Mouse (Mus musculus) neural tube, embryonic 13.5 days (tissue): ENCODE results near the gene Wdr35. TPM values are rescaled to one million over a fixed set of nuclear protein-coding genes. Genes with fewer than 3 reads are reported as not detected.

Source experiments
- ATAC-seq: fragments of 200-750 bp; cut with Nextera tagmentation; 2 replicates; pipeline ENCODE4 v1.8.0; 2017; ENCODE audit warnings: low read depth, mild to moderate bottlenecking, moderate TSS enrichment, moderate library complexity
- H3K27ac ChIP-seq: fragments of 300-500 bp; sonication (generic); replicated peaks from 2 replicates; pipeline ENCODE4 v1.5.1; 2015; ENCODE audit warnings: moderate library complexity, mild to moderate bottlenecking, inconsistent platforms
- H3K27me3 ChIP-seq: fragments of 300-500 bp; sonication (generic); 2 replicates; pipeline ENCODE4 v1.6.1; 2015; ENCODE audit warnings: mild to moderate bottlenecking, inconsistent platforms
- H3K36me3 ChIP-seq: fragments of 300-500 bp; sonication (generic); 2 replicates; pipeline ENCODE4 v1.6.1; 2015; ENCODE audit warnings: mild to moderate bottlenecking, inconsistent platforms
- H3K4me1 ChIP-seq: fragments of 300-500 bp; sonication (generic); replicated peaks from 2 replicates; pipeline ENCODE4 v1.6.1; 2015; ENCODE audit warnings: inconsistent platforms
- H3K4me2 ChIP-seq: fragments of 300-500 bp; sonication (generic); 2 replicates; pipeline ENCODE4 v1.6.1; 2015; ENCODE audit warnings: inconsistent platforms, mild to moderate bottlenecking, moderate library complexity
- H3K4me3 ChIP-seq: fragments of 300-500 bp; sonication (generic); 2 replicates; pipeline ENCODE4 v1.5.1; 2015; ENCODE audit warnings: mild to moderate bottlenecking, inconsistent platforms
- H3K9ac ChIP-seq: fragments of 300-500 bp; sonication (generic); 2 replicates; pipeline ENCODE4 v1.6.1; 2015; ENCODE audit warnings: moderate library complexity, mild to moderate bottlenecking, inconsistent platforms
- H3K9me3 ChIP-seq: fragments of 300-500 bp; sonication (generic); 2 replicates; pipeline ENCODE4 v1.6.1; 2016; ENCODE audit warnings: inconsistent platforms
- WGBS: fragments of 180-500 bp; shearing (Covaris S2); methylation state at CpG from one replicate; pipeline ENCODE4 v1.1.7; 2015; 5-methylcytosine and 5-hydroxymethylcytosine counted together
- polyA plus RNA-seq: library from polyadenylated mRNA; unstranded; fragments of >200 nt; fragmentation: Nextera tagmentation; extraction: Ambion mirVana; gene quantifications from 2 replicates; pipeline ENCODE4 v1.2.1, GENCODE M21; 2015

Wdr35 gene
- polyA plus RNA-seq, 1 experiment from 2014 or later, result 15.4 TPM

- Histone ChIP-seq H3K9ac (no peak overlapping the region), H3K27ac (no peak overlapping the region), H3K4me1 (no peaks in the 10 kb centered on the region; the same call in 1 of the 2 replicates), H3K4me2 (no peak overlapping the region), H3K27me3 (no peaks in the 10 kb centered on the region), H3K36me3 (peaks cover 12% of the 10 kb centered on the region; the same call in 1 of the 2 replicates), H3K9me3 (no peaks in the 10 kb centered on the region), H3K4me3 (no peak overlapping the region)
- 79% methylated on average over 5 of the region's 5 CpGs for WGBS
- ATAC-seq, result no peak
These were observed 66.5 kb downstream of the Wdr35 start for GRCm38 (mm10) chr12:9040177-9040576.

GRCm38 (mm10) chr12:9040686-9041085, 67.0 kb downstream of the Wdr35 start:
- Histone ChIP-seq H3K36me3 (peaks cover 12% of the 10 kb centered on the region; the same call in 1 of the 2 replicates), H3K4me1 (no peaks in the 10 kb centered on the region; the same call in 1 of the 2 replicates), H3K9ac (no peak overlapping the region), H3K4me3 (no peak overlapping the region), H3K27ac (no peak overlapping the region), H3K4me2 (no peak overlapping the region), H3K27me3 (no peaks in the 10 kb centered on the region), H3K9me3 (no peaks in the 10 kb centered on the region)
- 73% methylated on average over 7 of the region's 7 CpGs for WGBS
- ATAC-seq, result no peak

DNA sequence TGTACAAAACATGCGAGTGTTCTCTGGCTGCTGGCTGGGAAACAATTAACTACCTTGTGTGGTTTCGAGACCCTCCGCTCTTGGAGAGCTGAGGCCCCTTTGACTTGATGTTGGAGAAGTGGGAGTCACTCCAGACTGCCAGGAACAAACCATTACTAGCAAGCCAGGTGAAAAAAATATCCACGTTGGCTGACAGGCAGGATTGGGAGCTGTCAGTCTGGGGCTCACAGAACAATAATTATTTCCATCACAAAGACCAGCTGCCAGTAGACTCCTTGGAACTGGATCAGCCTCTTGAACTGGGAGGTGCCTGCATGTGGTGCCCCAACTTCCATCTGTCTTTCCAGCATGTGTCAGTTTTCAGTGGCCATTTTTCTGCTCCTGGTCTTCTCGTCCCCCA, 68.6 kb downstream of the Wdr35 start:
- 85% methylated on average over 5 of the region's 5 CpGs for WGBS
- H3K4me1 ChIP-seq, result no peaks in the 10 kb centered on the region
- H3K9ac ChIP-seq, result no peak overlapping the region
- no peak overlapping the region for H3K4me2 ChIP-seq
- no peak overlapping the region for H3K4me3 ChIP-seq
- H3K27ac ChIP-seq, result no peak overlapping the region
- peaks cover 12% of the 10 kb centered on the region; the same call in 1 of the 2 replicates for H3K36me3 ChIP-seq
- no peaks in the 10 kb centered on the region for H3K9me3 ChIP-seq
- no peak for ATAC-seq
- no peaks in the 10 kb centered on the region for H3K27me3 ChIP-seq

GRCm38 (mm10) chr12:9042759-9043158, 69.1 kb downstream of the Wdr35 start:
- H3K27me3 ChIP-seq, result no peaks in the 10 kb centered on the region
- H3K9ac ChIP-seq, result no peak overlapping the region
- H3K36me3 ChIP-seq, result peaks cover 12% of the 10 kb centered on the region; the same call in 1 of the 2 replicates
- H3K9me3 ChIP-seq, result no peaks in the 10 kb centered on the region
- H3K4me2 ChIP-seq, result no peak overlapping the region
- H3K4me1 ChIP-seq, result no peaks in the 10 kb centered on the region
- H3K4me3 ChIP-seq, result no peak overlapping the region
- 91% methylated on average over 3 of the region's 3 CpGs for WGBS
- ATAC-seq, result no peak
- H3K27ac ChIP-seq, result no peak overlapping the region

GRCm38 (mm10) chr12:9044666-9045065, 71.0 kb downstream of the Wdr35 start:
- WGBS, result 93% methylated on average over 7 of the region's 7 CpGs
- Histone ChIP-seq H3K9me3 (no peaks in the 10 kb centered on the region), H3K9ac (no peak overlapping the region), H3K36me3 (peaks cover 12% of the 10 kb centered on the region; the same call in 1 of the 2 replicates), H3K4me2 (no peak overlapping the region), H3K4me1 (no peaks in the 10 kb centered on the region), H3K27ac (no peak overlapping the region), H3K4me3 (no peak overlapping the region), H3K27me3 (no peaks in the 10 kb centered on the region)
- no peak for ATAC-seq

- WGBS, result 85% methylated on average over 4 of the region's 4 CpGs
- no peak for ATAC-seq
These were observed 73.0 kb downstream of the Wdr35 start for GRCm38 (mm10) chr12:9046674-9047073.

GRCm38 (mm10) chr12:9048090-9048489, 74.4 kb downstream of the Wdr35 start:
- H3K4me1 ChIP-seq, result peaks cover 4% of the 10 kb centered on the region; the same call in 1 of the 2 replicates
- no peak overlapping the region for H3K4me3 ChIP-seq
- no peak overlapping the region for H3K9ac ChIP-seq
- H3K36me3 ChIP-seq, result peaks cover 4% of the 10 kb centered on the region; the same call in 1 of the 2 replicates
- H3K4me2 ChIP-seq, result no peak overlapping the region
- H3K9me3 ChIP-seq, result no peaks in the 10 kb centered on the region
- WGBS, result 71% methylated on average over 8 of the region's 8 CpGs
- no peak overlapping the region for H3K27ac ChIP-seq
- H3K27me3 ChIP-seq, result no peaks in the 10 kb centered on the region
- ATAC-seq, result no peak

More at GRCm38 (mm10) chr12:9046674-9047073, 73.0 kb downstream of the Wdr35 start:
- no peak overlapping the region for H3K4me2 ChIP-seq
- H3K4me3 ChIP-seq, result no peak overlapping the region
- no peaks in the 10 kb centered on the region for H3K27me3 ChIP-seq
- H3K4me1 ChIP-seq, result no peaks in the 10 kb centered on the region
- H3K9me3 ChIP-seq, result no peaks in the 10 kb centered on the region
- H3K9ac ChIP-seq, result no peak overlapping the region
- no peak overlapping the region for H3K27ac ChIP-seq
- H3K36me3 ChIP-seq, result peaks cover 10% of the 10 kb centered on the region; the same call in 1 of the 2 replicates

- Histone ChIP-seq H3K27me3 (no peaks in the 10 kb centered on the region), H3K36me3 (no peaks in the 10 kb centered on the region), H3K9ac (no peak overlapping the region), H3K4me2 (no peak overlapping the region), H3K27ac (no peak overlapping the region), H3K4me3 (no peak overlapping the region), H3K4me1 (peaks cover 5% of the 10 kb centered on the region; the same call in 1 of the 2 replicates), H3K9me3 (no peaks in the 10 kb centered on the region)
- 41% methylated on average over 6 of the region's 6 CpGs for WGBS
- ATAC-seq, result no peak
These were observed 77.1 kb downstream of the Wdr35 start for GRCm38 (mm10) chr12:9050824-9051223.

DNA sequence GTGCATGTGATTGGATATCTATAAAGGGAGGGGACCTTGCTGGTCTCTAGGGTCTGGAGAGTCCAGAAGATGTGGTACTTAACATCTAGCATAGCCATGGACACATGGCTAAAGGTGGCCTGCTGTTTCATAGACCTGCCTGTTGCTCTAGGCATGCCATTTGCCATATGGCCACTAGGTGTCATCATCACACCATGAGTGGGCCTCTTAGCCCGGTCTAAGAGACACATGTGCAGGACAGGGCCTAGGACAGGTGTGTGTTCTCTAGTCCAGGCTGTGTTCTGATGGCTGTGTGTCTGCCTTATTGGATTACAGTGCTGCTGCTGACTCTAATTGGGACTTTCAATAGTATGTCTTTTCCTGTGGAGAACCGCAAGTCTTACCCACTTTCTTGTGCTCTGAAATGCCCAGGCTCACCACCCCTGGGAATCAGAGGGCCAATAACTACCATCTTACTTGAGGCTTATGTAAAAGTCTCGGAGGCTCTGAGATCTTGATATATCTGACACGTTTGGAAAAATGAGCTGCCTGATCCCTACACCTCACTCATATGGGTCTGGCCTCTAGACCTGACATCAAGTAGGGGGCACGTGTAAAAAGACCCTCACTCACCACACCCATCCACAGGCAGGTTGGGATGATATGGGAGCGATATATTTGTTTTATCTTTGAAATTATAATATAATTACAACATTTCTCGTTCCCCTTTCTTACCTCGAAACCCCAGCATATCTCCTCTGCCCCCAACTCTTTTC, 78.6 kb downstream of the Wdr35 start:
- Histone ChIP-seq H3K4me1 (peaks cover 5% of the 10 kb centered on the region; the same call in 1 of the 2 replicates), H3K27me3 (no peaks in the 10 kb centered on the region), H3K9ac (no peak overlapping the region), H3K36me3 (no peaks in the 10 kb centered on the region), H3K9me3 (no peaks in the 10 kb centered on the region), H3K4me3 (no peak overlapping the region), H3K27ac (no peak overlapping the region), H3K4me2 (no peak overlapping the region)
- WGBS, result 63% methylated on average over 8 of the region's 8 CpGs
- peak; percentile 91 for ATAC-seq

- peaks cover 5% of the 10 kb centered on the region; the same call in 1 of the 2 replicates for H3K4me1 ChIP-seq
- 57% methylated on average over 7 of the region's 7 CpGs for WGBS
- H3K27ac ChIP-seq, result no peak overlapping the region
- no peak overlapping the region for H3K4me2 ChIP-seq
- H3K36me3 ChIP-seq, result no peaks in the 10 kb centered on the region
- H3K27me3 ChIP-seq, result no peaks in the 10 kb centered on the region
- H3K4me3 ChIP-seq, result no peak overlapping the region
- H3K9ac ChIP-seq, result no peak overlapping the region
- no peak for ATAC-seq
- no peaks in the 10 kb centered on the region for H3K9me3 ChIP-seq
These were observed 79.7 kb downstream of the Wdr35 start for GRCm38 (mm10) chr12:9053345-9053744.

- Histone ChIP-seq H3K36me3 (no peaks in the 10 kb centered on the region), H3K4me3 (no peak overlapping the region), H3K9ac (no peak overlapping the region), H3K27ac (no peak overlapping the region), H3K4me2 (no peak overlapping the region), H3K9me3 (no peaks in the 10 kb centered on the region), H3K27me3 (no peaks in the 10 kb centered on the region), H3K4me1 (peaks cover 5% of the 10 kb centered on the region; the same call in 1 of the 2 replicates)
- ATAC-seq, result no peak
- 65% methylated on average over 2 of the region's 2 CpGs for WGBS
These were observed 80.3 kb downstream of the Wdr35 start for GRCm38 (mm10) chr12:9054012-9054411.

DNA sequence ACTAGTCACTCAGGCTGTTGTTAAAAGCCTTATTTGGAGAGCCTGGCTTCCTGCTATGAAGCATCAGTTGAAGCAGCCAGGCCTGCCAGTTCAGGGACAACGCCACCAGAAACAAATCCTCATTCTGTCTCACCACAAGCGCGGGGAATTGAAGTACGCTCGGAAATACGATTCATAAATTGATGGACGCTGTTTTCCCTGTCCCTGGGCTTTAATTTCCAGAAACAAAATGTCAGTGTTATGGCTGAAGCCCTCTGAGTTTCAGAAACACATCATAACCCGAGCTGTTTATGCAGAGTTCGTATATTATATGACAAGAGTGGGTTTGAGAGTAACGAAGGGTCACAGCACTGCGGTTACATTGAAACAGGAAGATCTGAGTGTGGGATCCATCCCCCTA, 81.6 kb downstream of the Wdr35 start:
- Histone ChIP-seq H3K9me3 (no peaks in the 10 kb centered on the region), H3K27me3 (no peaks in the 10 kb centered on the region), H3K4me2 (no peak overlapping the region), H3K4me3 (no peak overlapping the region), H3K9ac (no peak overlapping the region), H3K27ac (no peak overlapping the region), H3K36me3 (no peaks in the 10 kb centered on the region), H3K4me1 (peaks cover 5% of the 10 kb centered on the region; the same call in 1 of the 2 replicates)
- 78% methylated on average over 11 of the region's 11 CpGs for WGBS
- ATAC-seq, result no peak
